20 mouse cellular contexts compared by ENCODE assay signal in the genomic region with DNA sequence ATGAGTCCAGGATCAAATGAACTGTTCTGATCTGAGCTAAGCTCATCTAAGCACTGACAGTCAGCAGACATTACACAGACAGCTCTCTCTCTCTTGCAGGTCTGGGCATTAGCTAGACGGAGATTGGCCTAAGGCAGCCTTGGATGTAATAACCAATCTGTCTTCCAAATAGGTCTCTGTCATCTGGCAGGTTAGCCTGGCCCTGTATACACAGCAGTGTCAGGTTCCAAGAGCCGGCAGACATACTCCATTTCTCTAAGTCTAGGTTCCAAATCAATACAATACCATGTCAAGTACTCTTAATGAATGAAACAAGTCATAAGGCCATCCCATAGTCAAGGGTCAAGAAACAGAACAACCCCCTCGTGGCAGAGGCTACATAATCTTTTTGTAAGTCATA. TPM values are rescaled to one million over a fixed set of nuclear protein-coding genes. Genes with fewer than 3 reads are reported as not detected.
DNase-seq lines count a peak whose midpoint lies in the region; ATAC-seq and TF ChIP-seq lines count a peak whose summit lies in the region.
"Had no signal": no experiment of that assay in that cellular context is flagged by ENCODE, and none has a peak within 500 bp of the region (broad histone marks: within the 10 kb centered on the region; RNA-seq: fewer than 3 reads in every experiment).

No protein-coding gene starts in this region.

- H3K36me3 ChIP-seq in kidney, embryonic 14.5 days (ENCODE audit: control insufficient read depth, insufficient read depth, low read length), result no peaks in the 10 kb centered on the region
- H3K36me3 ChIP-seq in hindbrain, postnatal 0 days (ENCODE audit: insufficient read depth, low read length), result no peaks in the 10 kb centered on the region
- no peaks in the 10 kb centered on the region for H3K36me3 ChIP-seq in midbrain, embryonic 11.5 days (ENCODE audit: control insufficient read depth, insufficient read depth, low read length)
- H3K36me3 ChIP-seq: limb, embryonic 10.5 days; liver, embryonic 13.5 days; stomach, embryonic 15.5 days had no signal

- H3K4me1 ChIP-seq in kidney, embryonic 14.5 days (ENCODE audit: control insufficient read depth, insufficient read depth, low read length), result no peaks in the 10 kb centered on the region
- H3K4me1 ChIP-seq in hindbrain, postnatal 0 days (ENCODE audit: insufficient read depth, low read length), result no peaks in the 10 kb centered on the region
- no peaks in the 10 kb centered on the region for H3K4me1 ChIP-seq in midbrain, embryonic 11.5 days (ENCODE audit: control insufficient read depth, insufficient read depth, low read length)
- no peaks in the 10 kb centered on the region for H3K4me1 ChIP-seq in lung, adult 2 months (ENCODE audit: control insufficient read depth, insufficient read depth, low read length)
- H3K4me1 ChIP-seq: limb, embryonic 10.5 days; stomach, embryonic 15.5 days had no signal

- no peak for TF ChIP-seq CTCF in brain, embryonic 14.5 days (IDR thresholded peaks at IDR 0.05; ENCODE audit: borderline replicate concordance, extremely low read depth, insufficient read depth, insufficient read length)
- no peak for TF ChIP-seq CTCF in hindbrain, postnatal 0 days (IDR thresholded peaks at IDR 0.05; ENCODE audit: low read depth)
- no peak for TF ChIP-seq CTCF in lung, adult 2 months (IDR thresholded peaks at IDR 0.05; ENCODE audit: insufficient read depth, low read length)

- no peaks in the 10 kb centered on the region for H3K9me3 ChIP-seq in kidney, embryonic 14.5 days (ENCODE audit: control insufficient read depth, low read length)
- H3K9me3 ChIP-seq in hindbrain, postnatal 0 days (ENCODE audit: low read length), result no peaks in the 10 kb centered on the region
- H3K9me3 ChIP-seq in midbrain, embryonic 11.5 days (ENCODE audit: control insufficient read depth, low read length), result no peaks in the 10 kb centered on the region
- H3K9me3 ChIP-seq: limb, embryonic 10.5 days; liver, embryonic 13.5 days; stomach, embryonic 15.5 days had no signal

- peak; percentile 45 for DNase-seq in gastrocnemius, adult 18-20 months (ENCODE audit: low spot score)
- no peak for DNase-seq in gastrocnemius, postnatal 10 days
- DNase-seq in kidney, adult 18-20 months, result no peak
- DNase-seq in brain, embryonic 14.5 days (ENCODE audit: low read depth), result peak; percentile 8
- DNase-seq in hindbrain, postnatal 0 days (ENCODE audit: low spot score), result peak; percentile 11
- no peak for DNase-seq in midbrain, embryonic 11.5 days (ENCODE audit: low spot score, missing footprints)
- DNase-seq in lung, adult 2 months, result no peak
- DNase-seq: cerebellum, adult 11 months; kidney, postnatal 14 days; liver, embryonic 13.5 days; spleen, adult 18-20 months; thymus, postnatal 14 days had no signal

- no peak overlapping the region for H3K9ac ChIP-seq in kidney, embryonic 14.5 days (ENCODE audit: low read depth, low read length)
- no peak overlapping the region for H3K9ac ChIP-seq in hindbrain, postnatal 0 days (replicated peaks; ENCODE audit: low read length)
- H3K9ac ChIP-seq in midbrain, embryonic 11.5 days (ENCODE audit: low read length), result no peak overlapping the region
- H3K9ac ChIP-seq: liver, embryonic 13.5 days; stomach, embryonic 15.5 days had no signal

- H3K4me2 ChIP-seq in kidney, embryonic 14.5 days (replicated peaks; ENCODE audit: low read depth, low read length), result no peak overlapping the region
- no peak overlapping the region for H3K4me2 ChIP-seq in hindbrain, postnatal 0 days (ENCODE audit: low read depth, low read length)
- H3K4me2 ChIP-seq in midbrain, embryonic 11.5 days, result no peak overlapping the region
- H3K4me2 ChIP-seq: heart, embryonic 11.5 days; liver, embryonic 13.5 days; stomach, embryonic 15.5 days had no signal

- no peak overlapping the region for H3K27ac ChIP-seq in kidney, embryonic 14.5 days (ENCODE audit: low read depth, low read length)
- H3K27ac ChIP-seq in hindbrain, postnatal 0 days, result no peak overlapping the region
- no peak overlapping the region for H3K27ac ChIP-seq in midbrain, embryonic 11.5 days (ENCODE audit: low read depth, low read length)
- H3K27ac ChIP-seq: left cerebral cortex, adult 2 months; limb, embryonic 10.5 days; stomach, embryonic 15.5 days had no signal

- 0 out of 2 replicates have a peak, but pooled peaks have one; percentile 35 for ATAC-seq in kidney, embryonic 14.5 days (ENCODE audit: low FRiP score, low TSS enrichment)
- ATAC-seq in hindbrain, postnatal 0 days, result 0 out of 2 replicates have a peak, but pooled peaks have one; percentile 24
- no peak for ATAC-seq in midbrain, embryonic 11.5 days (ENCODE audit: low FRiP score)
- ATAC-seq: forebrain, embryonic 16.5 days; intestine, postnatal 0 days; midbrain, embryonic 16.5 days had no signal

- 35% methylated on average over 3 of the region's 3 CpGs for WGBS in kidney, embryonic 14.5 days
- WGBS in hindbrain, postnatal 0 days, result 50% methylated on average over 3 of the region's 3 CpGs
- WGBS in midbrain, embryonic 11.5 days, result 69% methylated on average over 3 of the region's 3 CpGs
- WGBS in lung, adult 2 months, result 37% methylated on average over 3 of the region's 3 CpGs

- no peaks in the 10 kb centered on the region for H3K27me3 ChIP-seq in kidney, embryonic 14.5 days (ENCODE audit: control insufficient read depth, insufficient read depth, low read length)
- H3K27me3 ChIP-seq in hindbrain, postnatal 0 days (ENCODE audit: insufficient read depth, low read length), result no peaks in the 10 kb centered on the region
- H3K27me3 ChIP-seq in midbrain, embryonic 11.5 days (ENCODE audit: control insufficient read depth, insufficient read depth, low read length), result no peaks in the 10 kb centered on the region; the same call in 1 of the 2 replicates
- H3K27me3 ChIP-seq: liver, embryonic 13.5 days; stomach, embryonic 15.5 days had no signal

- TF ChIP-seq POLR2A in brain, embryonic 14.5 days (IDR thresholded peaks at IDR 0.05; ENCODE audit: borderline replicate concordance, extremely low read depth, insufficient read depth, insufficient read length, poor library complexity, severe bottlenecking), result no peak
- TF ChIP-seq POLR2A in lung, adult 2 months (IDR thresholded peaks at IDR 0.05; ENCODE audit: borderline replicate concordance, extremely low read depth, low read depth, low read length), result no peak

- H3K4me3 ChIP-seq in kidney, embryonic 14.5 days (ENCODE audit: low read length), result no peak overlapping the region
- H3K4me3 ChIP-seq in hindbrain, postnatal 0 days (ENCODE audit: low read length), result no peak overlapping the region
- no peak overlapping the region for H3K4me3 ChIP-seq in midbrain, embryonic 11.5 days (ENCODE audit: low read depth, low read length)
- no peak overlapping the region for H3K4me3 ChIP-seq in lung, adult 2 months (replicated peaks; ENCODE audit: extremely low read depth, low read depth, low read length)
- H3K4me3 ChIP-seq: left cerebral cortex, adult 2 months; limb, embryonic 10.5 days; liver, embryonic 13.5 days; stomach, embryonic 15.5 days had no signal

RNA-seq across cellular contexts. Expression of a gene that starts 33.9 kb away (rescaled TPM):
- 10 to 100 TPM; 42.4 to 45.3 TPM for total RNA-seq in gastrocnemius, adult 18-20 months (2021)
- 10 to 100 TPM; 44.9 to 51.3 TPM for total RNA-seq in gastrocnemius, postnatal 10 days (2021)
- polyA plus RNA-seq in kidney, embryonic 14.5 days (2014; fragmentation: Nextera tagmentation; extraction: Ambion mirVana), result 58.1 and 86.3 TPM in 2 replicates
- 53.5 and 59.4 TPM in 2 replicates for polyA plus RNA-seq in brain, embryonic 14.5 days (2012; rRNA removed)
- 26.5 and 30.4 TPM in 2 replicates for total RNA-seq in hindbrain, postnatal 0 days (2014; rRNA removed)
- polyA plus RNA-seq in hindbrain, postnatal 0 days (2015; fragmentation: Nextera tagmentation; extraction: Ambion mirVana), result 31.0 and 31.8 TPM in 2 replicates
- polyA plus RNA-seq in midbrain, embryonic 11.5 days (2014; fragmentation: Nextera tagmentation; extraction: Ambion mirVana), result 60.9 and 63.5 TPM in 2 replicates
- polyA plus RNA-seq in lung, adult 2 months (2012; rRNA removed), result 37.1 and 51.8 TPM in 2 replicates

Comparison
In these comparisons a context has a peak if more than half of its experiments do, and no peak if none do; other contexts are left out.
1. DNase-seq: peak in gastrocnemius, adult 18-20 months (single experiment), brain, embryonic 14.5 days (single experiment) and hindbrain, postnatal 0 days (single experiment); none in gastrocnemius, postnatal 10 days (single experiment), kidney, adult 18-20 months (single experiment), midbrain, embryonic 11.5 days (single experiment) and lung, adult 2 months (single experiment).